Mouse (Mus musculus) regulatory T cell (primary cell): Measurements from ENCODE around the gene Clba1.

Experiments
- in situ Hi-C: fragments of 300-600 bp; cut with MboI, MseI; formaldehyde crosslinking; loops from one replicate; pipeline ENCODE4 v1.15.1; 2025; ENCODE audit warnings: high pct_unique_total_duplicates

The Clba1 gene

DNA sequence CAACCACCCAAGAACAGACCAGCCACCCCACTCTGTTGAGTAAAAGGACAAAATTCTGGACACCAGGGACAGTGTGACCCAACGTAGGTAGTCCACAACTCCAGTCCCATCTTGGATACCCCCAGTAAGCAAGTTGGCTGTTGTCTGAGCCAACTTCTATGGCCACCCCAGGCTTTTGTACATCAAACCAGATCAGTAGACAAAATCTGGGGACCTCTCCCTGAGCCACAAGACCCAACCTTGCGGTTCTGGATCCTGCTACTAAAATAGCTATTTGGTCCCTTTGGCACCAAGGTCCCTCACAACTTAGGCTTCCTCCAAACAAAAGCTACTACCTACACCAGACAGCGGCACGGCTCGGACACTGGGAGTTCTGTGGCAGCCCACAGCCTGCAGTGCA lies 13.7 kb upstream of the Clba1 start:
- in situ Hi-C loops, result no loop called here

GRCm38 (mm10) chr12:112795466-112796104 lies 13.2 kb upstream of the Clba1 start:
- in situ Hi-C loops, result no loop called here

DNA sequence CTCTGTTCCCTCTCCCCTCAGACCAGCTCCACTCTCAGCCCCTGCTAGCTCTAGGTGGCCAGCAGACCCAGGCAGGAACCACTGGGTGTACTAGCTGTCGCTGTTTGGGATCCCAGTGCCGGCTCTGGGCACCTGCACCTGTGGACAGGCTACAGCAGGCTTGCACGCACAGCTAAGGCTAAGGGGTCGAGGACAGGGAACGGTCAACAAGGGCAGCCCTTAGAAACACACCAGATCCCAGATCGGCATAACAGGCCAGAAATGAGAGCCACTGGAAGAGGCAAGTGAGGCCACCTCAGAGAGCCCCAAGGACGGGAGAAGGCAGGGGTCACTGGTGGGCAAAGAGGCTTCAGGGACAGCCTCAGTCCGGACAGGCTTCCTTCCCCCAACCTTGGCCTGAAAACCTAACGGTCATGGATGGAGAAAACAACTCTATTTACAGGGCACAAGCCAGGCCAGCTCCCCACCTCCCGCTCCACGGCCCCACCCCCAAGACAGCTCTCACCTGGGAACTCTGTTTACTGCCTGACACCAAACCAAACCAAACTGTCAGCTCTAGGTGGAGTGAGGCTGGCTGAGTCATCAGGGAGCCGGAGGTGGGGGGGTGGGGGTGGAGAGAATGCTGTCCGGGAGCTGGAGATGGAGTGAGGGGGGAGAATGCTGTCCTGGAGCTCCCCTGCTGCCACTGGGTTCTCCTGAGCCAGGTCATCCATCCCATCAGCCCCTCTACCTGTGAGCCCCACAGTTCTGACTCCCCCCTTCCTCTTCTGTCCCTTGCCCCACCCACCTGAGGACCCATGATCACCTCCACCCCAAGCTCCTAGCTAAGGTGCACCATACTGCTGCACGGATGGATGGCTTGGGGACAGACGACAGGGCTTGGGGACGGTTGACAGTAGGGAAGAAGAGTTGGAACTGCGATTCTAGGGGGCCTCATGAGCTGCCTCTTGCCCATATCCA lies 11.9 kb upstream of the Clba1 start:
- in situ Hi-C loops, result no loop called here

DNA sequence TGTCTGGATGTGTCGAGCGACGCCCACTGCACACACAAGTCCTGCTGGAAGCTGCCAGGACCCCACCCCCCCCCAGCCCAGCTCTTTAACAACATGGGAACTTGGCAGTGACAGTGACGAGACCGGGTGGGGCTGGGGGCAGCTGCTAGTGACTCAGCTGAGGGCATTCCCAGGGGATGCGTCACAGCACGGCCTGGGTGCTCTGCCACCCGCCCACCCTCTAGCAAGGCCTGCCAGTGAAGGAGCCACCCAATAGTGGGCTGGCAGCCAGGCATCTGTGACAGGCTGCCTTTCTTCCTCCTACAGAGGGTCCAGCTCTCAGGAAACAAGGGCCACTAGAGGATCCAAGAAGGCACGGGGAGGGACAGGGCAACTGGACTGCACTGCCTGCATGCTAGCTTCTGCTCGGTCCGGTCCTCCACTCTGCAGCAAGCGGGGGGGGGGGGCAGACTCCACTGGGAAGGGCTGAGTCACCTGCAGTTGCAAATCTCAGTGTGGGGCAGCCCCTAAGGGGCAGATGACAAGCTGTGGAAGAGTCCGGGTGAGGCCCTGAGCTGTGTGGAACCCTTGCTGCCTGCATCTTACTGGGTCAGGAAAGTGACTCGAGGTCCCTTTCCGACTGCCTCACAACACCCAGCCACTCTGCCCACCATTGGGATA lies 10.9 kb upstream of the Clba1 start:
- in situ Hi-C loops, result no loop called here

DNA sequence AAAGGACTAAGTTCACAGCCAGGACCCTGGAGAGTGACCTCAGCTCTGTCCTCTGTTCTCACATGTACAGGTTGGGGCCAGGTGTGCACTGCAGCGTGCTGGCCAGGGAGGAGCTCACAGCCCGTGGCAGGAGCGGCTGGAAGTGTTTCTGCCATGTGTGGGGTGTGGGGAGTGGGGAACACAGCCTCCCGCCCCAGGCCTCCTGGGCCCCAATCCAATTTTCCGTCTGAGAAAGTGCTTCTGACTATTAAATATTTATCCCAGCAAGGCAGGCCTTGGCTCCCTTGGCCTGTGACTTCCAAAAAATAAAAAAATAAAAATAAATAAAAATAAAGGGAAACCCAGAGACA lies 10.4 kb upstream of the Clba1 start:
- in situ Hi-C loops, result no loop called here

DNA sequence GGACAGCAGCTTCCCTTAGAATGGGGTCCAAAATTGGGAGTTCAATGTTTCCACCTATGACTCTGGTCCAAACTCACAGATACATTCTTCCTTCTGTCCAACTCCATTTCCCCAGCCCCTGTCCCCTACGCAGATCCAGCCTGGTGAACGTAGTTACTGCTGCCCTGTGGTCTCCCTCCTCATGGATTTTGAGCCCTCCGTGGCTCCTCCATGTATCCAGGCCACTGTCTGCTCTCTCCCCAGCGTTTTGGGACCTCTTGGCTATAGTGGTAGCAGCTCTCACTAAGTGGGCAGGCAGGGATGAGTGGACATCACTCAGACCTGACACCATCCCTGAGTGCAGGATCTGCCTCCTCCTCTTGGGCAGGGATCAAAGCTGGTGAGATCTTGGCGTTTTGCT lies 10.0 kb upstream of the Clba1 start:
- in situ Hi-C loops, result no loop called here

- in situ Hi-C loops, result no loop called here
These were observed 9.3 kb upstream of the Clba1 start for GRCm38 (mm10) chr12:112799237-112799970.

- in situ Hi-C loops, result loop anchor here (5.0 kb wide), 1 partner anchor 37 kb away; no protein-coding TSS in a partner anchor
These were observed 8.3 kb upstream of the Clba1 start for GRCm38 (mm10) chr12:112800476-112800875.

GRCm38 (mm10) chr12:112801864-112802846 lies 6.6 kb upstream of the Clba1 start, which contains the start of gene Ahnak2:
TSS of gene Ahnak2 (minus strand) at chr12:112802657.
- in situ Hi-C loops, result loop anchor here (5.0 kb wide), 1 partner anchor 35 kb away; no protein-coding TSS in a partner anchor

DNA sequence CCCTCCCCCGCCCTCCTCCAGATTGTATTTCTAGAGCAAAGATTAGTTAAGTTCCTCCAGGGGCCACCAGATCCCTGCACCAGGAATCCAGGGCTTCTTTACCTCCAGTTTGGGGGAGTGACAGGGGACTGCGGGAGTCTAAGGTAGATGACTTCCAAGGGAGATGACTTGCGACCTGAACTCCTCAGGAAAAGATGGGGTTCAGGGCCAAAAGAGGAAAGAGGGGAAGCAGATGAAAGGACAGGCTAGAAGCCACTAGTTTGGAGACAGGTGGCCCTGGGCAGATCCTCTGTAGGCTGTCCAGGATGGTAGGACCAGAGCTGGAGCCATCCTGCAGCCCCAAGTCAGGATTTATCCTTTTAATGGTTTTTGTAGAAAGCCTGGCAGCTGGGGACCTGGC lies 5.8 kb upstream of the Clba1 start:
- in situ Hi-C loops, result loop anchor here (5.0 kb wide), 1 partner anchor 34 kb away; no protein-coding TSS in a partner anchor

GRCm38 (mm10) chr12:112804046-112804445 lies 4.7 kb upstream of the Clba1 start:
- in situ Hi-C loops, result loop anchor here (5.0 kb wide), 1 partner anchor 33 kb away; no protein-coding TSS in a partner anchor

DNA sequence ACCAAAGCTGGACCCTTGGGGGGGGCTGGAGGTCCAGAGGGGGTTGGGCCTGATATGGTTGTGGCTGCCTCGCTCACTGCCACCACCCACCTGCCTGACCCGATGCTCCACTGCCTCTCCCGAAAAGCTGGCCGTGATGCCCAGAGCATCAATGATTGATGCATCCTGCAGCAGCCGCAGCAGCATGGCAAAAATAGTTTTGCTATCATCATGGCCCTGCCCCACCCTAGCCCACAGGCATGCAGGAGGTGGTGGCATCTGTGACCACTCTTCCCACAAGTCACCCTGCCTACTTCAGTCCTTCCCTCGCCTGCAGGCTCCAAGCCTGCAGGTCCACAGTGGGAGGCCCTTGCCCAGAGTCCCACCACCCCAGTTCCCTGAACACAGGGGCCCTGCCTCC lies 2.7 kb upstream of the Clba1 start:
- in situ Hi-C loops, result loop anchor here (5.0 kb wide), 1 partner anchor 64 kb away; no protein-coding TSS in a partner anchor

DNA sequence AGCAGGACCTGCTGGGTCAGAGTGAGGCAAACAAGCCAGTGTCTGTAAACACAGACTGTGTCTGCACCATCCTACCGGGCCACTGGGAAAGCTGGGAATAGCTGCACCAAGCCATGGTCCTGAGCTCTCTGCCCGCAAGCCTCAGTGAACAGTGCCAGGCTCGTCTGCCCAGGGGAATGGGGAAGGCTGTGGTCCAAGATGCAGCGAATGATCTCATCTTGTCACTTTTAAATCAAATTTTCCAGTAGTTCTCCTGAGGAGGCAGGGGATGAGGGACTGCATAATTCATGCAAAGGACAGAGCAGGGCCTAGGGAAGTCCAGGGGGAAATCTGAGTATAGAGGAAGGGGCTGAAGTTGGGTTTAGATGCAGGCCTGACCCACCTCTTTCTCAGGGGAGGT lies 941 bp upstream of the Clba1 start:
- in situ Hi-C loops, result loop anchor here (5.0 kb wide), 1 partner anchor 65 kb away; no protein-coding TSS in a partner anchor

GRCm38 (mm10) chr12:112808212-112808586 lies 538 bp upstream of the Clba1 start:
- in situ Hi-C loops, result loop anchor here (5.0 kb wide), 1 partner anchor 66 kb away; no protein-coding TSS in a partner anchor

GRCm38 (mm10) chr12:112809641-112810040 lies 904 bp downstream of the Clba1 start:
- in situ Hi-C loops, result loop anchor here (5.0 kb wide), 1 partner anchor 67 kb away; no protein-coding TSS in a partner anchor

GRCm38 (mm10) chr12:112810092-112810885 lies 1.6 kb downstream of the Clba1 start:
- in situ Hi-C loops, result no loop called here

GRCm38 (mm10) chr12:112813370-112813769 lies 4.6 kb downstream of the Clba1 start:
- in situ Hi-C loops, result no loop called here

DNA sequence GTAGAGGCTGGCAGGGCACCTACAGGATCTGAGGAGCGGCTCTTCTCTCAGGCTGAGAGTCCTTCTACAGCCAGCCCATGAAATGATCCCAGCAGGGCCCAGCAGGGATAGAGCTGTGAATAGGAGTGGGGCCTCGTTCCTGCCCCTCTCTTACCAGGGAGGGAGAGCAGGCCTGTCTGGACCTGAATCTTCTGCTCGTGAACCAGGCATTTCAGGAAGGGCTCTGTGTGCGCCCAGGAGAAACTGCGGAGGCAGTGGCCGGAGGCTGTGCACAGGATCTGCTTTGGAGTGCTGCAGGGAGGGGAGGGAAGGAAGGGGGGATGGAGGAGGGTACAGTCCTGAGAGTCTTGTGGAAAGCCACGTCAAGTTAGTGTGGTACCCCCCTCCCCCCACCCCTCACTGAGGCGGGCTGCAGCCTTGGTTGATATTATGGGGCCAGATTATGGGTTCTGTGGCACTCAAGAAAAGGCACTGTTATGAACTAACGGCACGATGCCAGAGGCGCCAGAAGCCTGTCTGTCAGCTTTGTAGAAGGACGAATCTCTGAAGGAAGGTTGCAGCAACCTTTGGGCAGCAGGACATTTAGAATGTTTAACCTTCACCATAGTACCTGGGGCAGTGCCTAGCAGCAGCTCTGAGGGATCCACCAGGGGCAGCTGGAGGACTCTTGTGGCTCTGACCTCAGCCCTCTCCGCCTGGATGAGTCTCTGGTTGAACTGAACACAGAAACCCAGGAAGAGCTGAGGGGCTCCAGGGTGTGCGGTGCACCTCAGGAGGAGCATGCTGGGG lies 6.1 kb downstream of the Clba1 start:
- in situ Hi-C loops, result no loop called here
